Mouse (Mus musculus) cerebellum, adult 2 months (tissue): ENCODE results near the gene Eif4e3.

Experiments used
- CTCF ChIP-seq: fragments of 200-500 bp; IDR thresholded peaks from 2 replicates; pipeline ENCODE4 v1.5.1; 2011; ENCODE audit warnings: low read depth, mild to moderate bottlenecking, control low read depth, low read length, moderate library complexity, borderline replicate concordance; ENCODE audit not compliant: insufficient read depth
- POLR2A ChIP-seq: fragments of 200-500 bp; IDR thresholded peaks from 2 replicates; pipeline ENCODE4 v1.6.1; 2011; ENCODE audit warnings: low read length, control low read depth, borderline replicate concordance; ENCODE audit not compliant: insufficient read depth

DNA sequence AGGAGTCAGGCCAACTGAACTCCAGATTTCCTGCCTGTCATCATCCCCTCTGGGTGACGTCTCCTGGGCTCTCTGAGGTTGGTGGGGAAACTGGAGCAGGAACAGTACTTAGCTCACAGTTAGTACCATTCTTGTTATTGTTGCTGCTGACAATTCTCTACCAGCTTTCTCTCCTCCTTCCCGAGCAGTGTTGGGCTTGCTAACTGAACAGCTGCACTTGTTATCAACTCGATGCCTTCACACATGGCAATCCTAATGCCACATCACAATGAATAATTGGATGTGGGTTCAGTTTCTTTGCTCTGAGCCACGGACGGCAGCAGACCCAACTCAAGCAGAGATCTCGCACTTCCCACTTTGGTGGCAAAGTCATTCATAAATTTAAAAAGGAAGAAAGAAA is 89.5 kb downstream of the Eif4e3 start:
- TF ChIP-seq CTCF (no peak), POLR2A (no peak)
